Mouse (Mus musculus) brain, adult 2 months (tissue): ENCODE results near the gene Twist2.
A peak's percentile ranks its signal among the peaks of the same experiment; 100 is the strongest.

Experiments used
- DNase-seq: peaks from one replicate; pipeline ENCODE4 v3.0.0; 2011; ENCODE audit warnings: low read depth, low spot score

The Twist2 gene

DNA sequence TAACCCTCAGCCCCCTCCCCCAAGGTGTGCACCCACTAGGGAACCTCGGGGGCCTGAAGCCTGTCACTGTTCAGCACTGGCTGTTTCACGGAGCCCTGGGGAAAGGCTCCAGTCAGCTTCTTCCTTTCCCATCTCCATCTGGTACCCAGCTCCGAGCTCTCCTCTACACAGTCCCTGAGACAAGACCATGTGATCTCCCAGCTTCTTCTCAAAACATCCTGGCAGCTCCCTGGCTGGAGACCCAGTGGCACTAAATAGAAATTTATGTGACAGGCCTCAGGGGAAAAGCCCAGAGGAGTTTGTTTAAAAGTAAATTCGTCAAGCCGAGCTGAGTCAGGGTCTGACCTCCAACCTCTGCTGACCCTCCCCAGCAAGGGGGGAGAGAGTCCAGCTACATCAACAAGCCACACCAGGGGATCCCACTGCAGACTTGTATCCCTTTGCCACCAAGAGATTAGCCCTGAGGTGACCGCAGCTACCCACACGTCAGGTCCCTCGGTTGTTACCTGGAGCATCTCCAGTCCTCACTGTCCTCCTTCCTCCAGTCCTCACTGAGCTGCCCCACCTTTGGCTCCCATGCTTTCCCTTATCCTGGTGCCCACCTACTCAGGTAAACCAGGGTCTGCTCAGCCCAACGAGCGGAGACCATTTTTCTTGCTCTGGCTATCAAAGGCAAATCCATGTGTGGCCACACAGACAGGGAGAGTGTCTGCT, 72.5 kb downstream of the Twist2 start:
- DNase-seq = peak; percentile 44

DNA sequence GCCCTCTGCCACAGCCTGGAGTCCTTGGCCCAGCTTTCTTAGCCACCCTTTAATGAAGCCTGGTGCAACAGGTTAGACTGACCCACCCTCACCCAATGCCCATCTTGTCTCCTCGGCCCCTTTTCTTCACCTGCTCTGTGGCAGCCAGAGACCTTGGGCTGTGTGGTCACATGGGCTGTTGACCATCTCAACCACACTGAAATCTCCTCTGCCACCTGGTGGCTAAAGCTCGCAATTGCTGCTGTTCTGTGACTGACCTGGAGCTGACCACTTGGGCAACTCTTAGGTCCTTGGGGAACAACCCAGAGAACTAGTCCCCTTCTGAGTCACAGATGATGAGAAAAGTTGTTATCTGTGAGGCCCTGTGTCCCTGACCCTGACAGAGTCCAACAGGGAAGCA, 73.4 kb downstream of the Twist2 start:
- DNase-seq = peak; percentile 53

DNA sequence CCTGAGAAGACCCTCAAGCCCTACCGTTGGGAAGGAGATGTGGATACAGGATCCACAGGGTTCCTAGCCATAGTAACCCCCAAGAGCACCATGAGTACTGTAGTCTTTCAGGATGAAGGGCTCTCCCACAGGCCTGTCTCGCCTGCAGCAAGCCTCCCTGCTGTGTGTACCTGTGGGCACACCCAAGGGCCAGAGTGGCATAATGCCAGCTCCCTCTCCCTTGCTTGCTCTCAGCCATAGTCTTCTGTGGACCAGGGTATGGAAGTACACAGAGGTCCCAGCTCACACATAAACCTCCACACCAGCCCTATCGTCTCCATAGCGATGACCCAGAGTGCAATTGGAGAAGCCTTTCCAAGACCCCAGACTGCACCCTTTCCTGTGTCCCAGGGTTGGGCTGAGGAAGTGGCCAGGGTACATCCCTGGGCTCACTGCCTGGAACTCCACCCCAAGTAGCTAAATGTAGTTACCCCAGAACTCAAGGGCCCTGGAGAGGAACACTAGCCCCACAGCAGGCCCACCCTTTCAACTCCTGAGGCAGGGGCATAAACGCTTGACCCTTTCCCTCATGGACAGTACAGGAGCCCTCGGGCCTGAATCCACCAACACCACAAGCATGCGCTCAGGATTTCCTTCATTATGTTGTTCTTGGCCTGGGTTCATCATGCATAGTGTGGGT, 73.9 kb downstream of the Twist2 start:
- no peak for DNase-seq

- DNase-seq = peak; percentile 12
Measured at GRCm38 (mm10) chr1:91878696-91879095, 77.4 kb downstream of the Twist2 start.

DNA sequence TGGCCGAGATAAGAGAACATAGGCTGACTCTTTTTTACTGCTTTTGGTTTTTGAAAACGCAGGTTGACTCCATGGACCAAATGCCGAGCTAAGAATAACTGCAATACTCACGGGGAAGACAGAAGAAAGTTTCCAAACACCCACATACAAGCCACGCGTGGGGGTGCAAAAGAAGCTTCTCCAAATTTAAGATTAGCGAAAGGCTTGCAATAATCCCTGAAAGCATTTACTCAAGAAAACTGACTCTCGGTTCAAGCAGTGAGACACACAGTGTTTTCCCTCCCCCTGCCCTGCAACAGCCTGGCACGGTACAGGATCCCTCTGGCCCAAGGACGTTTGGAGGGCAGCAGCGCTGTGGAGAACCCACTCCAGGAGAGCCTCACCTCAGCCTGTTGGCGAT, 78.9 kb downstream of the Twist2 start:
- DNase-seq = peak; percentile 89

DNA sequence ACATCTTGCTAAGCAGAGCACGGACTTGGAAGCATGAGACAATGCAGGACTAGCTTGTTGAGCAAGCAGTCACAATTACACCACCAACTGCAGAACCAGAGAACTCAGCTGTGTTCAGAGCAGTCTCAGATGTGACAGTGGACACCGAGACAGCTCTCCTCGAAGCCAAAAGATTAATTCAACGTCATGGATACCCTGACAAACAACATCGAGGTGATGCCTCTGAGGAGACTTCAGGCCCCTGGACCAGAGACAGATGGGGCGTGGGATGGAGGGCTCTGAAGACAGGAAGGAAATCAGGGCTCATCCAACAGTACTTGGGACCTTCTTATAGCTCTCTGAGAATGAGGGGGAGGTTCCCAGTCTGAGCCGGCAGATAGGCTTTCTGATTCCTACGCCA, 79.6 kb downstream of the Twist2 start:
- peak; percentile 80 for DNase-seq

DNA sequence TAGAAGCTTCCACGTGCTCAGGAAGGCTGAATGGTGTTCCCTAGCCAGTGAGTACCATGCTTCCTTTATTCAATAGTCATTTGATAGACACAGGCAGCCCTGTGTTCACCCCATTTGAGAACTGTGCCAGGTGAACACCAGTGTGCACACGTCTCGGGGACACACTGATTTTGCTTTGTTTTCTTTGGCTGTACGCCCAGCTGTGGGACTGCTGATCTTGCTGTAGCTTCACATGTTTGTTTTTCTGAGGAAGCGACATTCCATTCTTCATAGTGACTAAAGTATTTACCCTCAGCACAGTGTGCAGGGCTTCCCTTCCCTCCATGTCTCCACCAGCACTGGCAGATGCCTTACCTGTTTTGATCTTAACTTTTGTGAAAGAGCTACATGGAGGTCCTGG, 81.9 kb downstream of the Twist2 start:
- DNase-seq = no peak

- DNase-seq = no peak
Measured at GRCm38 (mm10) chr1:91893598-91893997, 92.3 kb downstream of the Twist2 start.

- no peak for DNase-seq
Measured at GRCm38 (mm10) chr1:91894286-91894685, 93.0 kb downstream of the Twist2 start.

- DNase-seq = no peak
Measured at GRCm38 (mm10) chr1:91897078-91897477, 95.8 kb downstream of the Twist2 start.
